Mouse (Mus musculus) urinary bladder, postnatal 36 days (tissue): ENCODE data around the gene Vmn1r148.
"Not testable (repeated sequence)": the region's sequence is repeated elsewhere in the genome, so short reads cannot be mapped to it uniquely, and the experiment has no call there.

Source experiments
- DNase-seq, 2 experiments: peaks; one replicate each; pipeline ENCODE4 v3.0.0; 2022; ENCODE audit warnings: low spot score in 2 of 2, mixed read lengths in 1 of 2

Gene Vmn1r148

GRCm38 (mm10) chr7:22413283-22413682, at the start of gene Vmn1r148:
Gene Vmn1r148 (plus strand): TSS chr7:22413583.
- not testable (repeated sequence) for DNase-seq

GRCm38 (mm10) chr7:22370939-22371338, 42.4 kb upstream of the Vmn1r148 start, which contains the start of gene Gm8660:
Gene Gm8660 (minus strand): TSS chr7:22371039.
- DNase-seq = not testable (repeated sequence)

GRCm38 (mm10) chr7:22438129-22438528, 24.7 kb downstream of the Vmn1r148 start, which contains the start of gene Vmn1r149:
Gene Vmn1r149 (minus strand): TSS chr7:22438229.
- DNase-seq = not testable (repeated sequence)

- DNase-seq = not testable (repeated sequence)
These were observed 50.6 kb downstream of the Vmn1r148 start, which contains the start of gene Gm10665 for GRCm38 (mm10) chr7:22463975-22464374. Gene Gm10665 (minus strand): TSS chr7:22464075.
